Mouse (Mus musculus) liver, adult 10 weeks (tissue): ENCODE results near the gene Inhbe. TPM values are rescaled to one million over a fixed set of nuclear protein-coding genes. Genes with fewer than 3 reads are reported as not detected.

Source experiments
- polyA plus RNA-seq: library from polyadenylated mRNA; stranded (reverse); fragments of 350-450 nt; fragmentation: Illumina TruSeq; extraction: RNeasy Lipid Tissue Mini Kit (QIAGEN cat#74804); gene quantifications from one replicate; pipeline ENCODE4 v1.2.3, GENCODE M21; 2014; ENCODE audit warnings: low read depth, low replicate concordance

Inhbe gene
- polyA plus RNA-seq, result 8.0 TPM

DNA sequence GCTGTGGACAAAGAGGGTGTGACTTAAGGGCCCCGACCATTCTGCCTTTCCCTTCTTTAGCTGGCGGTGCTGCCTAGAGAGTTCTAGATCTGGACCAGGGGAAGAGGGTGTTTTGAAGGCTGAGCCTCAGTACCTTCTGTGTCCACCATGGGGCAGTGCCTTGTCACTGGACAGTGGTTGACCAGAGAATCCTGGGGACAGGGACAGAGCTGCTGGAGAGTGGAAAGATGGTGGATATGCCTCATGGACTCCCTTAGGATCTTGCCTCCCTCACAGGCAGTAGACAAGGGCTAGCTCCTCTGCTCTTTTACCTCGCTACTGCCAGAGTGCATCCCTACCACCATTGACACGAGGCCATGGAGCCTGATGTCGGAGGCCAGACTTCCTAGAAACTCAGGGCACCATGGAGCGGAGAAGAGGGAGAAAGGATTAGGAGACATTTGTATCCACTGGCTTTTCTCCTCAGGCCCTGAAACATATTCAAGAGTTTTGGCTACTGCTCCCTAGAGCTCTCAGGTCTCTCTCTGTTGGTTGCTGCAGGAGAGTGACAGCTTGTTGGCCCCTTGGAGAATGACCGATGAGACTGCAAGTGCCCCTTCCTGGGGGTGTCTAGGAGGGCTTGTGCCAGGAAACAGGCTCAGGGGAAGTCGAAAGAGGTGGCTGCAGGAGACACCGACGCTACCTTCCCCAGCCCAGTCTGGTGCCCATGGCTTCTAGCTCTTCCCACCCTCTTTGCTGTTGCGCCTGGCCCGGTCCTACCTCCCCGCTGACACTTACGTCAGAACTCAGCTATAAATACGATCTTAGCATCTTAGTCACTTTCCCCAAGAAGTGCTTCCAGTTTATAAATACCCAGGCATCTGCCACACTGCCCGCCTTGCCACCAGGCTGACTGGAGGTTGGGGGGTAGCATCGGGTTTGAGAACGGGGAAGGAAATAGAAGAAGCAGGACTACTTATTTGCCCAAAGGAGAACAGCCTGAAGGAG, at the start of gene Inhbe:
TSS of gene Inhbe (minus strand) at position 503 of the 987 bp plus-strand sequence.

DNA sequence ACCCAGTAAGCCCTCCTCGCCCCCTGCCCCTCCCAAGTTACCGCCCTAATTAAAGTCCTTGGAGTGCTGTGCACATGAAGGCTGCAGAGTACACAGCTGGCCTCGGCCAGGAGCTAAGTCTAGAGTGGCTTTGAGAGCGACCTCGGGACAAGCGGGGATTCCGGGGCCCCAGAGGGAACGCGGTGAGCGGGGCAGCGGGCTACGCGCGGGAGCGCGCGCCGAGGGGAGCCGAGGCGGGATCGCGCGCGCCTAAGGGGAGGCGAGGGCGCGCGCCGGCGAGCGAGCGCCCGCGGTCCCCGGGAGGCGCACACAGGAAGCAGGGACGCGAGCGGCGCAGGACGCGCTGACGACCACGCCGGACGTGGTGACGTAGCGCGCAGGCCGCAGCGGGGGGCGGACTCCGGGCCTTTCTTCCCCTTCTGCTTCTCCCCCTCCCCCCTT, 26.1 kb upstream of the Inhbe start, which contains the start of gene R3hdm2:
TSS of gene R3hdm2 (plus strand) at position 77 of the 441 bp plus-strand sequence.

DNA sequence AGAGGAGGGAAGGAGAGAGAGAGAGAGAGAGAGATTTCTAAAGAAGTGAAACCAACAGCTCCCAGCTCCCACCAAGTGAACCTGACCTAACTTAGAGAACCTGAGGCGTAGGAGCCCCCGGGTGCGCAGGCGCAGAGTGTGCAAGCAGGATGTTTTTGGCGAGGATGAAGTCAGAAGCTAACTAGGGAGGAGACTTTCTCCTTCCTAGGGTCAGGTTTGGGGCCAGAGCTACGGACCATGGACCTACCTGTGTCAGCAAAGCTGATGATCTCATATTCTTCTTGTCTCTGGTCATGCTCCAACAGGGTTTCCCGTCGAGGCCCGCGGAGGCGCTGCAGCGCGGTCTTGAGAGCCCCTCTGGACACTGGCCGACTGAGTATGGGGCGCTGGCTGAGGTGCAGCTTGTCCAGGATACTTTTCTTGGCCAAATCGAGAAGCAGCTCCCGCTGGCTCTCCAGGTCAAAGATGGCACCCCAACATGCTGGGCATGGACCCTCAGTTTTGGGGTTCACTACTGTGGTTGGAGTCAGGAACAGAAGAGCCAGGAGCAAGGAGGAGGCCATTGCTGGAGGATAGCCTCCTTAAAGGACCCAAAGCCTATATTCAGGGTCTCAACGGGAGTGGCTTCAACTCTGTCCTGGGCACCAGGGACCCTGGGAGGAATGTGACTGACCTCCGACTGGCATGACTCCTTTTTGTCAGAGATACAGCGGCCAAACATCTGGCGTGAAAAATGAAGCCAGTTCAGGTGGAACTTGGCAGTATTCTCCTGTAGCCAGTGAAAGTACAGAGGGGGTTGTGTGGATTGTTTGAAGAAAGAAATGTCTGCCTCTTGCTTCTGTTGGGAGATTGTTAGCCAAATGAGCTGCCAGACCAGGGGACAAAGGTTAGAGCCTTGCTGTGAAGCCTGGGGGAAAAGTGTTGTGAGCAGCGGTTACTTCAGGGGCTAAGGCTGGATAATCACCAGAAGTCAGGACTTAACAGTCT, 15.9 kb upstream of the Inhbe start, which contains the start of gene Inhbc:
TSS of gene Inhbc (minus strand) at position 598 of the 987 bp plus-strand sequence.

DNA sequence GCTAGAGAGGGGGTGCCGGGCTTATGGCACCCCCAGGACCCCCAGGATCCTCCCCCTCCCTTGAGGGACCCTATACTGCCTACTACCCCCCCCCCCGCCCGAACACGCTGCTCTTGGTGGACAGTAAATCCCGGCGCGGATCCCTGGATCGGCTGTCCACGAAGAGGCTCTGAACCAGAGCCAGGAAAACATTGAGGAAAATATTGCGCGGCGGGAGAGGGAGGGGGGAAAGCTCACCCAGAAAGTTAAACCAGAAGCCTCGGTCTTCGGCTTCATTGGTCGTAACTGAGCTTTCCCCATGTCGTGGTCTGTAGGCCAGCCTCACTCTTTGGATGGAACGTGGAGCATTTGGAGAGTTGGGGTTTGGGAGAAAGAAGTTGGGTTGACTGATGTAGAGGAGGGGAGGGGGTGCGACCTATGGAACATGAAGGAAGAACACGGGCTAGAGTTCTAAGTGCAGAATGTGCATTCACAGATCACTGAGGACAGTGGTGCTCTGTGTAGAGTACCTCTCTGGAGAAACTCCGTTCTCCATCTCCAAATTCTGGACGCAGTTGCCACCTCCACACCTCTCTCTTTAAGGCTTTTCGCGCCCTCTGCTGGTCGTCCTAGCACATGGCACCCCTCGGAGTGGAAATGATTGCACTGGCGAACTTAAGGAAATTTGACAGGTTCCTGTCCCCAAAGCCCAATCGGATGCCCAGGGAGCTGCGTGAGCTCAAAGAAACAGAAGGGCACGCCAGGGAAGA, 12.1 kb downstream of the Inhbe start, which contains the start of gene Gli1:
TSS of gene Gli1 (minus strand) at position 84 of the 749 bp plus-strand sequence.

DNA sequence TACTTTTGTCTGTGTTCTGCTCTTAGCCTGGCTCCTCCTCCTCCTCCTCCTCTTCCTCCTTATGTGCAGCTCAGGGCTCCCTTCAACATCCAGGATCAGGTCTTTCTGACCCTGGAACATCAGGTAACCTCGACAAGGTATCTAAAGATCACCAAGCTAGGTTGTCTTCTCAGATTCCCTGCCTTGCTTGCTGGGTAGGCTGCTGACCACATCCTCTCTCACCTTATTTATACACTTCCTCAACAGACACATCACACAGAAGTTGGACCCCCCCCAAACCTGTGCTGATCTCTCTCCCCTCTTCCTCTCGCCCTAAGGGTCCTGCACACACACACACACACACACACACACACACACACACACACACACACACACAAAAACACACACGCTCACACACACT, 32.6 kb downstream of the Inhbe start, which contains the start of gene Arhgap9:
TSS of gene Arhgap9 (plus strand) at position 344 of the 400 bp plus-strand sequence.

DNA sequence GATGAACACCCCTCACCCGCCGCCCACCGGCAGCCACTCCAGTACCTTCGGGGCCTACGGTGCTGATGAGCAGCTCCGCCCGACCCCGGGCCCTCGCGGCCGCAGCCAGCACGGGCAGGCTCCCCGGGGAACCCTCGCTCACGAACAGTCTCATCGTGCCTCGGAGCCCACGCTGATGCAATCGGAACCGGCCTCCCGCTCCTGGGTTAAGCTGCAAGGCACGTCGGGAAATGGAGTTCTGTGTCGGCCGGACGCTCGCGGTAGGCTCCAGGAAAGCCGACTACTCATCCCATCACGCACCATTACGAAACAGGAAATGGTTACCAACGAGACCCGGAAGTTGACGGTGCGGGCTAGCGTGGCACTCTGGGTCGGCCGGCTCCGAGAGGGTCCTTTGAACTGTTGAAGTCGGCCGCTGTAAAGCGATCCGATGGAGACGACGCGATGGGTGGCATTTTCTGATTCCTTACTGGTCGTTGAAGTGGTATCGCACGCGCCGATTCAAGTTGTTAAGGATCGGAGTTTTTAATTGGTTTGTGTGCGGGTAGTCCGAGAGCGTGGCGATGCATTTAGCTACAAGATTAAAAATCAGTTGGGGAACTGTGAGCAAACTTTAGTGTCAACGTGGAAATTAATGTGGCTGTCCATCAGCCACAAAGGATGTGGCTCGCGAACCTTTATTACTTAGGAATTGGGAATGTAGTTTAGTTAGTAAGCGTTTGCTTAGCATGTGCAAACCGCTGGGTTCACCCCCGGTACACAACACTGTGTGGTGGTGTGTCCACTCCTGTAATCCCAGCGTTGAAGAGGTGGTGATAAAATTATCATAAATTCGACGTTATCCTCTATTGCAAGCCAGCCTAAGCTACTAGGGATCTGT, 42.5 kb downstream of the Inhbe start, which contains the start of gene Mars:
TSS of gene Mars (minus strand) at position 311 of the 880 bp plus-strand sequence.

Other genes with a start within 250 kb of the Inhbe start
- 25.1 TPM for gene Os9, start 233.3 kb downstream of the Inhbe start, polyA plus RNA-seq
- 5.3 TPM for gene B4galnt1, start 189.2 kb downstream of the Inhbe start, polyA plus RNA-seq
- 1.7 TPM for gene Slc26a10, start 173.8 kb downstream of the Inhbe start, polyA plus RNA-seq
- gene Arhgef25, start 164.3 kb downstream of the Inhbe start, polyA plus RNA-seq, result 1.2 TPM
- 0.64 TPM for gene Dtx3, start 158.7 kb downstream of the Inhbe start, polyA plus RNA-seq
- gene Pip4k2c, start 142.8 kb downstream of the Inhbe start, polyA plus RNA-seq, result 5.8 TPM
- gene Kif5a, start 91.1 kb downstream of the Inhbe start, polyA plus RNA-seq, result 0.13 TPM
- 20.1 TPM for gene Dctn2, start 88.0 kb downstream of the Inhbe start, polyA plus RNA-seq
- 1.9 TPM for gene Mbd6, start 65.4 kb downstream of the Inhbe start, polyA plus RNA-seq
- gene Mars, start 42.6 kb downstream of the Inhbe start, polyA plus RNA-seq, result 13.9 TPM
- gene Arhgap9, start 32.4 kb downstream of the Inhbe start, polyA plus RNA-seq, result 0.29 TPM
- not detected for gene Gli1, start 12.4 kb downstream of the Inhbe start, polyA plus RNA-seq
- 29.8 TPM for gene Inhbc, start 16.0 kb upstream of the Inhbe start, polyA plus RNA-seq
- gene R3hdm2, start 25.9 kb upstream of the Inhbe start, polyA plus RNA-seq, result 121 TPM
- gene Stac3, start 147.3 kb upstream of the Inhbe start, polyA plus RNA-seq, result not detected
- not detected for gene Ndufa4l2, start 160.6 kb upstream of the Inhbe start, polyA plus RNA-seq
- 22.0 TPM for gene Shmt2, start 168.0 kb upstream of the Inhbe start, polyA plus RNA-seq
- not detected for gene Nxph4, start 180.1 kb upstream of the Inhbe start, polyA plus RNA-seq